23 mouse cellular contexts compared by ENCODE assay signal in genomic region chr10:35444916-35445315, GRCm38 (mm10).
DNase-seq lines count a peak whose midpoint lies in the region; ATAC-seq lines count a peak whose summit lies in the region.
"Had no signal": no experiment of that assay in that cellular context is flagged by ENCODE, and none has a peak within 500 bp of the region (broad histone marks: within the 10 kb centered on the region; RNA-seq: fewer than 3 reads in every experiment).

No protein-coding gene starts in this region.

- H3K9ac ChIP-seq in kidney, embryonic 14.5 days (ENCODE audit: low read depth, low read length) = no peak overlapping the region
- H3K9ac ChIP-seq: embryonic facial prominence, embryonic 12.5 days; embryonic facial prominence, embryonic 15.5 days; forebrain, embryonic 12.5 days; forebrain, embryonic 15.5 days; hindbrain, embryonic 13.5 days had no signal

- H3K36me3 ChIP-seq in kidney, embryonic 14.5 days (ENCODE audit: control insufficient read depth, insufficient read depth, low read length) = no peaks in the 10 kb centered on the region
- H3K36me3 ChIP-seq: embryonic facial prominence, embryonic 12.5 days; embryonic facial prominence, embryonic 15.5 days; forebrain, embryonic 12.5 days; forebrain, embryonic 15.5 days; hindbrain, embryonic 10.5 days; hindbrain, embryonic 13.5 days had no signal

- H3K27me3 ChIP-seq in kidney, embryonic 14.5 days (ENCODE audit: control insufficient read depth, insufficient read depth, low read length) = no peaks in the 10 kb centered on the region
- H3K27me3 ChIP-seq: embryonic facial prominence, embryonic 12.5 days; embryonic facial prominence, embryonic 15.5 days; forebrain, embryonic 12.5 days; forebrain, embryonic 15.5 days; hindbrain, embryonic 13.5 days had no signal

- WGBS in kidney, embryonic 14.5 days = 79% methylated on average over 4 of the region's 4 CpGs

- H3K4me2 ChIP-seq in kidney, embryonic 14.5 days (replicated peaks; ENCODE audit: low read depth, low read length) = no peak overlapping the region
- H3K4me2 ChIP-seq: embryonic facial prominence, embryonic 12.5 days; embryonic facial prominence, embryonic 15.5 days; forebrain, embryonic 12.5 days; forebrain, embryonic 15.5 days; heart, embryonic 11.5 days; hindbrain, embryonic 13.5 days had no signal

- DNase-seq in kidney, adult 9 months = peak; percentile 78
- peak; percentile 18 for DNase-seq in lung, postnatal 25 days (ENCODE audit: low spot score)
- DNase-seq in lung, postnatal 10 days = no peak
- DNase-seq in lung, postnatal 36 days = peak; percentile 16
- no peak for DNase-seq in gastrocnemius, postnatal 14 days
- DNase-seq: adrenal gland, postnatal 10 days; adrenal gland, postnatal 36 days; cerebellum, adult 18-20 months; cerebellum, adult 9-10 months; cerebellum, postnatal 25 days; gastrocnemius, postnatal 36 days; heart, postnatal 36 days had no signal

- H3K9me3 ChIP-seq in kidney, embryonic 14.5 days (ENCODE audit: control insufficient read depth, low read length) = no peaks in the 10 kb centered on the region
- H3K9me3 ChIP-seq: embryonic facial prominence, embryonic 12.5 days; embryonic facial prominence, embryonic 15.5 days; forebrain, embryonic 12.5 days; forebrain, embryonic 15.5 days; hindbrain, embryonic 10.5 days; hindbrain, embryonic 13.5 days had no signal

- intact Hi-C loops in gastrocnemius, postnatal 14 days (cut with DNase I; ENCODE audit: low total_unique reads) = no loop called here

- H3K27ac ChIP-seq in kidney, embryonic 14.5 days (ENCODE audit: low read depth, low read length) = no peak overlapping the region
- H3K27ac ChIP-seq: embryonic facial prominence, embryonic 12.5 days; embryonic facial prominence, embryonic 15.5 days; forebrain, embryonic 12.5 days; forebrain, embryonic 15.5 days; hindbrain, embryonic 10.5 days; hindbrain, embryonic 13.5 days had no signal

- no peaks in the 10 kb centered on the region for H3K4me1 ChIP-seq in kidney, embryonic 14.5 days (ENCODE audit: control insufficient read depth, insufficient read depth, low read length)
- H3K4me1 ChIP-seq: embryonic facial prominence, embryonic 12.5 days; embryonic facial prominence, embryonic 15.5 days; forebrain, embryonic 12.5 days; forebrain, embryonic 15.5 days; hindbrain, embryonic 10.5 days; hindbrain, embryonic 13.5 days had no signal

- no peak for ATAC-seq in kidney, embryonic 14.5 days (ENCODE audit: low FRiP score, low TSS enrichment)
- ATAC-seq: CD4-positive, CD25-positive, alpha-beta regulatory T cell, adult 4 months; forebrain, embryonic 15.5 days; hindbrain, embryonic 16.5 days had no signal

- H3K4me3 ChIP-seq in kidney, embryonic 14.5 days (ENCODE audit: low read length) = no peak overlapping the region
- H3K4me3 ChIP-seq: embryonic facial prominence, embryonic 12.5 days; embryonic facial prominence, embryonic 15.5 days; erythroblast, embryonic 14.5 days; forebrain, embryonic 12.5 days; forebrain, embryonic 15.5 days; hindbrain, embryonic 10.5 days; hindbrain, embryonic 13.5 days had no signal

Comparison
In these comparisons a context has a peak if more than half of its experiments do, and no peak if none do; other contexts are left out.
1. DNase-seq: peak in kidney, adult 9 months (single experiment), lung, postnatal 25 days (single experiment) and lung, postnatal 36 days (single experiment); none in lung, postnatal 10 days (single experiment) and gastrocnemius, postnatal 14 days (single experiment).